Mouse (Mus musculus) lung, adult 2 months (tissue): ENCODE measurements around the gene Slc8a2.

Experiments
- CTCF ChIP-seq: fragments of 200-500 bp; IDR thresholded peaks from 2 replicates; pipeline ENCODE4 v1.5.1; 2011; ENCODE audit warnings: mild to moderate bottlenecking, low read length, control low read depth; ENCODE audit not compliant: insufficient read depth
- POLR2A ChIP-seq: fragments of 200-500 bp; IDR thresholded peaks from 2 replicates; pipeline ENCODE4 v1.6.1; 2011; ENCODE audit warnings: low read depth, mild to moderate bottlenecking, control low read depth, low read length, borderline replicate concordance; ENCODE audit errors: extremely low read depth

DNA sequence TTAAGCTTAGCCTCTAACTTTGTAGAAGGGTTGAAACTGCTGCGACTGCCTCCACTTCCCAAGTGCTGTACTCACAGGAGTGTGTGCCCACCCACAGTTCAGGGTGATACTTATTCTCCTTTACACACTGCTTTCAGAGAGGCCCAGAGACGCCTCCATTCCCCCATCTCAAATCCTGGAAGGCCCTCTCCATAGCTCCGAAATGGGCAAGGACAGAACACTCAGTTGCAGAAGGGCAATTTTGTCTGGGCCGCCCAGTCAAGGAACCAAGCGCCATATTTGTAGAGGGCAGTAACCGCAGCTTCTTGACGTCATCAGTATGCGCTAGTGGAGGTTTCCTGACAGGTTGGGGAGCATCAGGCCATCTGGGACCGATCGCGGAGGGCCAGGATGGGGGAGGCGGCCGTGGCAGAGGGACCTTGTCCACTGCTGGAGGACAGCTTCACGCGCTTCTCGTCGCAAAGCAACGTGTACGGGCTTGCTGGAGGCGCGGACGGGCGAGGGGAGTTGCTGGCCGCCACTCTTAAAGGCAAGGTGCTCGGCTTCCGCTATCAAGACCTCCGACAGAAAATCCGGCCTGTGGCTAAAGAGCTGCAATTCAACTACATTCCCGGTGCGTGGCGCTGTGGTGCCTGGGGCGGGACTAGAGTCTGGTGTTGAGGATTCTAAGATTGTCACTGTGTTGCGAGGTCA lies 9.9 kb upstream of the Slc8a2 start, which contains the start of gene Kptn:
- peak; percentile 70 for TF ChIP-seq CTCF
- TF ChIP-seq POLR2A, result peak; percentile 43; the same call in 1 of the 2 replicates
